Mouse (Mus musculus) intestine, embryonic 16.5 days (tissue): Measurements from ENCODE around the gene Ints6. TPM values are rescaled to one million over a fixed set of nuclear protein-coding genes. Genes with fewer than 3 reads are reported as not detected.

ENCODE experiments used
- ATAC-seq: fragments of 200-750 bp; cut with Nextera tagmentation; 2 replicates; pipeline ENCODE4 v1.8.0; 2017; ENCODE audit warnings: moderate TSS enrichment, moderate library complexity
- H3K27ac ChIP-seq: fragments of 300-500 bp; sonication (generic); 2 replicates; pipeline ENCODE4 v1.5.1; 2014; ENCODE audit warnings: mild to moderate bottlenecking, low read length
- H3K27me3 ChIP-seq: fragments of 300-500 bp; sonication (generic); replicated peaks from 2 replicates; pipeline ENCODE4 v1.6.1; 2014; ENCODE audit warnings: low read length, control low read depth, mixed read lengths; ENCODE audit not compliant: control insufficient read depth, insufficient read depth
- H3K36me3 ChIP-seq: fragments of 300-500 bp; sonication (generic); 2 replicates; pipeline ENCODE4 v1.6.1; 2014; ENCODE audit warnings: low read length, control low read depth; ENCODE audit not compliant: control insufficient read depth, insufficient read depth
- H3K4me1 ChIP-seq: fragments of 300-500 bp; sonication (generic); 2 replicates; pipeline ENCODE4 v1.6.1; 2014; ENCODE audit warnings: low read length, control low read depth, mixed read lengths; ENCODE audit not compliant: control insufficient read depth, insufficient read depth
- H3K4me2 ChIP-seq: fragments of 300-500 bp; sonication (generic); 2 replicates; pipeline ENCODE4 v1.6.1; 2014; ENCODE audit warnings: low read depth, low read length, control low read depth
- H3K4me3 ChIP-seq: fragments of 300-500 bp; sonication (generic); 2 replicates; pipeline ENCODE4 v1.5.1; 2014; ENCODE audit warnings: mild to moderate bottlenecking, low read length
- H3K9ac ChIP-seq: fragments of 300-500 bp; sonication (generic); 2 replicates; pipeline ENCODE4 v1.6.1; 2014; ENCODE audit warnings: low read depth, low read length
- H3K9me3 ChIP-seq: fragments of 300-500 bp; sonication (generic); 2 replicates; pipeline ENCODE4 v1.6.1; 2016; ENCODE audit warnings: low read length, control low read depth; ENCODE audit not compliant: control insufficient read depth
- WGBS: fragments of 180-500 bp; shearing (Covaris S2); extraction: QIAGEN DNeasy Blood & Tissue Kit; methylation state at CpG from one replicate; pipeline ENCODE4 v1.1.7; 2014; 5-methylcytosine and 5-hydroxymethylcytosine counted together
- polyA plus RNA-seq: library from polyadenylated mRNA; unstranded; fragments of >200 nt; fragmentation: Nextera tagmentation; extraction: Ambion mirVana; gene quantifications from 2 replicates; pipeline ENCODE4 v1.2.1, GENCODE M21; 2015

The Ints6 gene
- polyA plus RNA-seq, 1 experiment from 2014 or later = 13.1 TPM

- ATAC-seq = peak; percentile 54
- Histone ChIP-seq H3K9ac (peak overlapping the region; percentile 100), H3K4me3 (peak overlapping the region; percentile 92), H3K4me2 (peak overlapping the region; percentile 69), H3K27me3 (no peaks in the 10 kb centered on the region), H3K27ac (peak overlapping the region; percentile 100), H3K36me3 (no peaks in the 10 kb centered on the region), H3K4me1 (peaks cover 6% of the 10 kb centered on the region), H3K9me3 (no peaks in the 10 kb centered on the region)
- WGBS = 2% methylated on average over 34 of the region's 38 CpGs
These were observed 1.1 kb downstream of the Ints6 start for GRCm38 (mm10) chr14:62759771-62760320.

- 90% methylated on average over 5 of the region's 5 CpGs for WGBS
- Histone ChIP-seq H3K36me3 (no peaks in the 10 kb centered on the region), H3K27ac (no peak overlapping the region), H3K27me3 (no peaks in the 10 kb centered on the region), H3K4me3 (no peak overlapping the region), H3K9ac (no peak overlapping the region), H3K9me3 (no peaks in the 10 kb centered on the region), H3K4me2 (no peak overlapping the region), H3K4me1 (peaks cover 6% of the 10 kb centered on the region)
- no peak for ATAC-seq
These were observed 2.3 kb downstream of the Ints6 start for GRCm38 (mm10) chr14:62758714-62759113.

- Histone ChIP-seq H3K9ac (no peak overlapping the region), H3K27me3 (no peaks in the 10 kb centered on the region), H3K27ac (no peak overlapping the region), H3K4me2 (no peak overlapping the region), H3K9me3 (no peaks in the 10 kb centered on the region), H3K36me3 (no peaks in the 10 kb centered on the region), H3K4me3 (no peak overlapping the region), H3K4me1 (peaks cover 3% of the 10 kb centered on the region; the same call in 1 of the 2 replicates)
- WGBS = 95% methylated on average over 1 of the region's 1 CpGs
- ATAC-seq = no peak
These were observed 5.8 kb downstream of the Ints6 start for GRCm38 (mm10) chr14:62755095-62755640.

DNA sequence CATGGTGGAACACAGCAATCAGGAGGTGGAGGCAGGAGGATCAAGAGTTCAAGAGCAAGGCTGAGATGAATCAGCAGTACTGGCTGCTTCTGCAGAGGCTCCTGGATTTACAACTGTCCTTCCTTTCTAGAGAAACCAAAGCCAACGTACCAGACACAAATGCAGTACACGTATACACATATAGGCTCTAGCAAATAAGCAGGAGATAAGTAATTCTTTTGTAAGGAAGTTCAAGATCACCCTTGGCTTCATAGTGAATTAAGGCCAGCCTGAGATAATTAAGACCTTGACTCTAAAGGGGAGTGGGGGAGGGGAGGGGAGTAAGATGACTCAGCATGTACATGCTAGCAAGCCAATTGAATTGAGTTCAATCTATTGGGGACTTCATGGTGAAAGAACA lies 9.5 kb downstream of the Ints6 start:
- Histone ChIP-seq H3K9me3 (no peaks in the 10 kb centered on the region), H3K9ac (no peak overlapping the region), H3K4me3 (no peak overlapping the region), H3K4me1 (no peaks in the 10 kb centered on the region), H3K36me3 (no peaks in the 10 kb centered on the region), H3K27me3 (no peaks in the 10 kb centered on the region), H3K27ac (no peak overlapping the region), H3K4me2 (no peak overlapping the region)
- WGBS = 92% methylated on average over 2 of the region's 2 CpGs
- no peak for ATAC-seq

DNA sequence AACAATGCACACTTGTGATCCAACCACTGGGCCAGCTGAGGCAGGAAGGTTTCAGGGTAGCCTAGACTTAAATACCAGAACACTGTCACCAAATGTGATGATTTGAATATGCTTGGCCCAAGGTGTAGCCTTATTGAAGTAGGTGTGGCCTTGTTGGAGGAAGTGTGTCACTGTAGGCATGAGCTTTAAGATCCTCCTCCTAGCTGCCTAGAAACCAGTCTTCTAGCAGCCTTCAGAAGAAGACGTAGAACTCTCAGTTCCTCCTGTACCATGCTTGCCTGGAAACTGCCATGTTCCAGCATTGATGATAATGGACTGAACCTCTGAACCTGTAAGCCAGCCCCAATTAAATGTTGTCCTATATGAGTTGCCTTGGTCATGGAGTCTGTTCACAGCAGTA lies 25.3 kb downstream of the Ints6 start:
- ATAC-seq = no peak
- Histone ChIP-seq H3K4me3 (no peak overlapping the region), H3K27me3 (no peaks in the 10 kb centered on the region), H3K9me3 (no peaks in the 10 kb centered on the region), H3K9ac (no peak overlapping the region), H3K4me1 (no peaks in the 10 kb centered on the region), H3K27ac (no peak overlapping the region), H3K36me3 (0 out of 2 replicates have a peak, but pooled peaks cover 2% of the 10 kb centered on the region), H3K4me2 (no peak overlapping the region)
- WGBS = 85% methylated on average over 1 of the region's 1 CpGs

DNA sequence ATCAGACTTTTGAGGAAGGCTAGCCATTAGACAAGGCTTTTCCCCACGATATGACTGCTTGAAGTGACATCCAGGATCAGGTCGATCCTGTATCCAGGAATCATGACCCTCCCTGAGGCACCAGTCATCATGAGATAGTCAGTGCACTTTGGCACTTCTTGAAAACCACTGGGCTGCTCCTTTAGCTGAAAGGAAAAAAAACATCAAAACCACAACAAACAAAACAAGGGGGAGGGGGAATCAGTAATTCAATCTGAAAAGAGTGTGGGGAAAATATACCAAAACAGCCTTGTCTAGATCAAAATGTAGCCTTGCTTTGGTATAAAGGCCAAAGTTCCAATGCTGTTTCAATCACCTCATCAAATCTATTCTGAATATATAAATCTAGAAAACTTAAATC lies 27.3 kb downstream of the Ints6 start:
- Histone ChIP-seq H3K4me1 (no peaks in the 10 kb centered on the region), H3K9ac (no peak overlapping the region), H3K36me3 (0 out of 2 replicates have a peak, but pooled peaks cover 2% of the 10 kb centered on the region), H3K4me3 (no peak overlapping the region), H3K27ac (no peak overlapping the region), H3K4me2 (no peak overlapping the region), H3K27me3 (no peaks in the 10 kb centered on the region), H3K9me3 (no peaks in the 10 kb centered on the region)
- 86% methylated on average over 2 of the region's 2 CpGs for WGBS
- ATAC-seq = no peak

DNA sequence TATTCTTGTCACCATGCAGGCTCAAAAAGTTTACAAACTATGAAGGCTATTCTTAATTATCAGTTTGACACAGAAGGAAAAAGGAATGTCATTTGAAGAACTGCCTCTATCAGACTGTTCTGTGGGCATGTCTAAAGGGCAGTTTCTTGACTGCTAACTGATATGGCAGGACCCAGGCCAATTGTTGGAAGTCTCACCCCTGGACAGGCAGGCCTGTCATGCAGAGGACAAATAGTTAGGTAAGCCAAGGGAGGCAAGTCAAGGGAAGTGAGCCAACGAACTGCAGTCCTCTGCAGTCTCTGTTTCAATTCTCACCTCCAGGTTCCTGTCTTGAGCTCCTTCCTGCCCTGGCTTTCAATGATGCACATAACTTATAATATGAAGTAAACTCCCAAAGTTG lies 29.1 kb downstream of the Ints6 start:
- H3K9ac ChIP-seq = no peak overlapping the region
- no peak for ATAC-seq
- H3K4me2 ChIP-seq = no peak overlapping the region
- 76% methylated on average over 1 of the region's 1 CpGs for WGBS
- H3K9me3 ChIP-seq = no peaks in the 10 kb centered on the region
- H3K4me3 ChIP-seq = no peak overlapping the region
- no peak overlapping the region for H3K27ac ChIP-seq
- H3K27me3 ChIP-seq = no peaks in the 10 kb centered on the region
- no peaks in the 10 kb centered on the region for H3K4me1 ChIP-seq
- 0 out of 2 replicates have a peak, but pooled peaks cover 2% of the 10 kb centered on the region for H3K36me3 ChIP-seq

- Histone ChIP-seq H3K9me3 (no peaks in the 10 kb centered on the region), H3K4me3 (no peak overlapping the region), H3K4me2 (no peak overlapping the region), H3K27me3 (no peaks in the 10 kb centered on the region), H3K4me1 (no peaks in the 10 kb centered on the region), H3K27ac (no peak overlapping the region), H3K36me3 (no peaks in the 10 kb centered on the region), H3K9ac (no peak overlapping the region)
- no peak for ATAC-seq
These were observed 36.4 kb downstream of the Ints6 start for GRCm38 (mm10) chr14:62724560-62724959.

- H3K9me3 ChIP-seq = no peaks in the 10 kb centered on the region
- no peak overlapping the region for H3K27ac ChIP-seq
- H3K36me3 ChIP-seq = no peaks in the 10 kb centered on the region
- H3K9ac ChIP-seq = no peak overlapping the region
- no peaks in the 10 kb centered on the region for H3K4me1 ChIP-seq
- no peak overlapping the region for H3K4me3 ChIP-seq
- WGBS = 76% methylated on average over 1 of the region's 1 CpGs
- H3K27me3 ChIP-seq = no peaks in the 10 kb centered on the region
- no peak for ATAC-seq
- no peak overlapping the region for H3K4me2 ChIP-seq
These were observed 39.3 kb downstream of the Ints6 start for GRCm38 (mm10) chr14:62721625-62722024.

DNA sequence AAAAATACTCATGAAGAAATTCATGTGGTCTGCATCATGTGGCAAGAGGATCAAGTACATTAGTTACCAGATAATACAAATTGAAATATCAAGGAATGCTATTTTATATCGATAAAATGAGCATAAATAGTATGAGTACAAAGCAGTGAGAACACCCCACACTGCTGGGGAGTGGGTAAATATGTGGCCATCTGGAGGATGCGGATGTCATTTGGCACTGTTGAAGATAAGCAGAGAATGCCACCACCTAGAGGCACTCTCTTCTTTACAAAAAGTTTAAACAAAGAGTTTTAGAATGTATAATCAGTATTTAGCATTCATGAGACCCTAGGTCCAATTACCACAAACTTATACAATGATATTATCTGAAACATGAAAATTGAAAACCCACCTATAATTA lies 42.8 kb downstream of the Ints6 start:
- H3K27ac ChIP-seq = no peak overlapping the region
- H3K9me3 ChIP-seq = no peaks in the 10 kb centered on the region
- H3K9ac ChIP-seq = no peak overlapping the region
- H3K4me2 ChIP-seq = no peak overlapping the region
- WGBS = 80% methylated on average over 2 of the region's 2 CpGs
- H3K27me3 ChIP-seq = no peaks in the 10 kb centered on the region
- no peak overlapping the region for H3K4me3 ChIP-seq
- no peaks in the 10 kb centered on the region for H3K36me3 ChIP-seq
- no peaks in the 10 kb centered on the region for H3K4me1 ChIP-seq
- ATAC-seq = no peak
